Mouse (Mus musculus): ENCODE data around the gene Ppp1r26.

DNA sequence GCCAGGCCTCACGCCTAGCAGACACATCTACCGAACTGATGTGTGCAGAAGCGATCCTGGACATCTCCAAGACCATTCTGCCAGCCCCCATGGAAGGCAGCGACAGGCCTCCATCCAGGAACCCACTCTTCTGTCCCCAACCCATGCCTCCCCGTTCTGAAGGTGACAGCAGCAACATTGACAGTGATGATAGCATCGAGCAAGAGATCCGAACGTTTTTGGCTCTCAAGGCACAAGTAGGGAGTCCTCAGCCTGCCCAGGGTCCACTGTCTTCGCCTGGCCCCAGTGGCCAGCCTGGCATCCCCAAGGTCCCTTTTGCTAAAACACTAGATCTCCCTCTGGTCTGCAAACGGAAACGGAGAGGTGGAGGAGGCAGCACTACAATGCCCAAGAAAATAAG, 5.1 kb downstream of the Ppp1r26 start:
- no peak for TF ChIP-seq CTCF (IDR thresholded peaks at IDR 0.05)
- TF ChIP-seq POLR2A (IDR thresholded peaks at IDR 0.05; ENCODE audit: insufficient read depth, low read depth, low read length), result no peak
- TF ChIP-seq EP300 (IDR thresholded peaks at IDR 0.05; ENCODE audit: insufficient read depth, low read depth, low read length), result no peak

All from heart, adult 2 months (tissue).